Mouse (Mus musculus): Measurements from ENCODE around the gene Rbks. TPM values are rescaled to one million over a fixed set of nuclear protein-coding genes. Genes with fewer than 3 reads are reported as not detected.

The Rbks gene
- 15.3 TPM for polyA plus RNA-seq (2017; shearing (Covaris generic))

DNA sequence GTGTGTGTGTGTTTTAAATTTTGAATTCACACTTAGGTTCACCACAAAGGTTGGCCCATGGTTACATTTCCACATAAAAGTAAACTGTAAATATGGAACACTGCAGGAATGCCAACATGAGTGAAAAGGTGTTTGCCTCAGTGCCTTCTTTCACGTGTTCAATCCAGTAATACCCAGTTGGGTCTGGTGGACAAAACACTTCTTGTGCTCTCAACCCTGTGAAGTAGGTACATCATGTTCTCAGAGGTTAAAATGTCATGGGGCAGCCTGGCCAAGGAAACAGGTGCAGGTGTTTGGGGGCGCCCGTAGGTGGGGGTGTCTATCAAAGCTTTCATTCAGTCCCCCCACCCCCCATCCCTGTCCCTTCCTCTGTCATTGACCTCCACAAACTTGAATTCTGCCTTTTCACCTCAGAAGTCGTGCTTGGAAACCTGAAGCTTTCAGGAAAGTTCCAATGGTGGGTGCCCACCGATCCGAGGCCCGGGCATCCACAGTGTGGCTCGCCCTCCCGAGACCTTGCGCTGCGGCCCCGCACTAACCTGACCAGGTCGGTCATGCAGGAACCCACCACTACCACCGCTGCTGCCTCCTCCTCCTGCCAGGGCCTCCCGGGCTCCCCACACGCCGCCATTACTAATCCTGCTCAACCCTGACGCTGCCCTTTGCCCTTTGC is at the start of gene Rbks:
Rbks (minus strand) TSS at position 657 of the 673 bp plus-strand sequence.

GRCm38 (mm10) chr5:31697644-31698296 is 343 bp upstream of the Rbks start, which contains the start of gene Babam2:
Gene Babam2, plus strand, starts transcription at chr5:31697684.

GRCm38 (mm10) chr5:31596481-31597429 is 100.7 kb downstream of the Rbks start, which contains the start of gene Mrpl33:
Gene Mrpl33, plus strand, starts transcription at chr5:31596935.

Other genes starting within 250 kb of the Rbks start
- gene Zfp512, start 245.2 kb downstream of the Rbks start, polyA plus RNA-seq (2017; shearing (Covaris generic)): 26.9 TPM
- gene 4930548H24Rik, start 211.9 kb downstream of the Rbks start, polyA plus RNA-seq (2017; shearing (Covaris generic)): 0.45 TPM
- 33.0 TPM for gene Gpn1, start 202.9 kb downstream of the Rbks start, polyA plus RNA-seq (2017; shearing (Covaris generic))
- 56.8 TPM for gene Slc4a1ap, start 170.6 kb downstream of the Rbks start, polyA plus RNA-seq (2017; shearing (Covaris generic))
- gene Supt7l, start 169.8 kb downstream of the Rbks start, polyA plus RNA-seq (2017; shearing (Covaris generic)): 13.4 TPM
- 212 TPM for gene Mrpl33, start 100.7 kb downstream of the Rbks start, polyA plus RNA-seq (2017; shearing (Covaris generic))
- 51.0 TPM for gene Babam2, start 57 bp upstream of the Rbks start, polyA plus RNA-seq (2017; shearing (Covaris generic))

All from effector memory CD4-positive, alpha-beta T cell, adult 7 months (primary cell).